Mouse (Mus musculus): ENCODE measurements at regions not wholly inside any gene's neighbourhood (a gene's known extent, or its start where the extent isn't known, plus 50 kb on each side); places are given as distances from the start of the nearest gene placed in this dataset.
"Not testable (repeated sequence)": the region's sequence is repeated elsewhere in the genome, so short reads cannot be mapped to it uniquely, and the experiment has no call there.

DNA sequence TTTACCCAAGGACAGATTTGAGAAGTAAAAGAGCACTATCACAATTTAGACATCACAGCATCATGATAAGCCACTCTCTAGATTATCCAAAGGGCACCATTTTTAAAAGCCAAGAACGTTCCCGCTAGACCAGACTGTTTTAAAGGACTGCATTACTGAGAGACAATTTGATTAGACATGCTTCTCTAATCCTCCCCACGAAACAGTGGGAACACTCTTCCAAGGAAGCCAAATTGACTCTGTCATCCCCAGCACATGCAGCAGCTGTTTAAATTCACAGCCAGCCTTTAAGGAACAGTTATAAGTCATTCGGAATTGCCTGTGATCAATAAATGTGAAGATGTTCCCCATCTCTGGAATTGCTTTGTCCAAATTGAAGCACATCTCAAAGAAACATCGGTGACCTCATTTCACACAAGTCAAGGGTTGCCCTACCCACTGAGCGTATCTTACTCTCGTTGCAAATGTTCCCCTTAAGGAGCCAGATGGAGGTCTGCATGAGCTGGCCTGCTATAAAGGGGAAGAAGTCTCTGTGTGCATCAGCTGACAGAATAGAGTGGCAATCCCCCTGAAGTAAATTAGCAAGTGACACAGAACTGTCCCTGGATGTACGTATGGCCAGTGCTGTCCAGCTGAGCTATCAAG is 393.2 kb downstream of the Pid1 start:
- no peak for DNase-seq (ENCODE audit: low spot score)

DNA sequence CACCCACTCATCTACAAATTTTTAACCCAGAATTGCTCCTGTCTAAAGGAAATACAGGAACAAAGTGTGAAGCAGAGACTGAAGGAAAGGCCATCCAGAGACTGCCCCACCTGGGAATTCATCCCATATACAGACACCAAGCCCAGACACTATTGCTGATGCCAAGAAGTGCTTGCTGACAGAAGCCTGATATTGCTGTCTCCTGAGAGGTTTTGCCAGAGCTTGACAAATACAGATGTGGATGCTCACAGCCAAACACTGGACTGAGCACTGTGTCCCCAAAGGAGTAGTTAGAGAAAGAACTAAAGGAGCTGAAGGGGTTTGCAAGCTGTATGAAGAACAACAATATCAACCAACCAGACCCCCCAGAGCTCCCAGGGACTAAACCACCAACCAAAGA is 399.3 kb downstream of the Pid1 start:
- not testable (repeated sequence) for DNase-seq (ENCODE audit: low spot score)

DNA sequence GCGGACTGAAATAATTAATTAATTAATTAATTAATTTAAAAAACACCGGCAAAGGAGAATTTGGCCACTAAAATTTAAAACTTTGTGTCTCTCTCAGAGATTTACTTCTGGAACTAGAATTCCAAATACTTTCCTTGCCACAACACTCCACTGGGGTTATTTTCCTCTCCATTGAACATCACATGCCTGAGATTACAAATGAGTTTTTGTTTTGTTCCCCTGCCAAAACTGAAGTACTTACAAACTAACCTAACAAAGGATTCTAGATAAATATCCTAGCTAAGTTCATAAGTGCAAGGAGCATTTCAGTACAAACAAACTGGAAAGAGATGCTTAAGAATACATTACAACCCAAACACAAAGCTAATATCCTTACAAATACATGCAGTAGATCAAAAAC is 402.2 kb downstream of the Pid1 start:
- DNase-seq (ENCODE audit: low spot score): no peak

DNA sequence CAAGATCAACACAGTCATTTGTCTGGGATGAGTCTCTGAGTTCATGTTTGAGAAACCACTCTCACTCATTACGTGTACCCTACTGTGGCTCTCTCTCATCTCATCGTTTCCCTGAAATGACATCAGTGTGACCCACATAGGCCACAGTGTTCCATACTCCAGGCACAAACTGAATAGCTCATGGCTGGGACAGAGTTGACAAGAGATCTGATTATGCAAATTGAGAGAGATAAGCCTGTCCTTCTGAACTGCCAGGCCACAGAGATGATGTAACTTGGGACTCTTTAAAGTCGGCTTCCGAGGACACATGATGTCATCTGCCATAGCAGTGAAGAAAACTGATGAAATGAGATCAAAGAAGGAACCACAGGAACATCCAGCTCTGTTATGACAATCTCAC is 404.2 kb downstream of the Pid1 start:
- DNase-seq (ENCODE audit: low spot score): no peak

DNA sequence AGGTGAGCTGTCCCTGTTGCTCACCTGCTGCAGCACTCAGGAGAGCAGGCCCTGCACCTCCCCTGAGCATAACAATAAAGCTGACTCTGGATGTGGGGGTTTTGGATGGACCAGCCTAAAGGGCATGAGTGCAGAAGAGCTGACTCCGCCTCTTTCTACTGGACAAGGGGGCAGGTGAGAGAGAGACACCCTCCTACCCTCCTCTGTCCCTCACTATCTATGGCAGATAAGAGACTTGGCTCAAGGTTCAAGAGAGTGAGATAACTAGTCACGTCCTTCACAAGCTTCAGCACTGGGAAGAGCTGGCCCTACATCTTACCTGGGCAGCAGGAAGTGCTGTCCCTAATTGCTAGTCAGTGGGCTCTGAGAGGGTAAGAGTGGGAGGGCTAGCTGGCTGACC is 441.1 kb downstream of the Pid1 start:
- DNase-seq (ENCODE audit: low spot score): no peak

DNA sequence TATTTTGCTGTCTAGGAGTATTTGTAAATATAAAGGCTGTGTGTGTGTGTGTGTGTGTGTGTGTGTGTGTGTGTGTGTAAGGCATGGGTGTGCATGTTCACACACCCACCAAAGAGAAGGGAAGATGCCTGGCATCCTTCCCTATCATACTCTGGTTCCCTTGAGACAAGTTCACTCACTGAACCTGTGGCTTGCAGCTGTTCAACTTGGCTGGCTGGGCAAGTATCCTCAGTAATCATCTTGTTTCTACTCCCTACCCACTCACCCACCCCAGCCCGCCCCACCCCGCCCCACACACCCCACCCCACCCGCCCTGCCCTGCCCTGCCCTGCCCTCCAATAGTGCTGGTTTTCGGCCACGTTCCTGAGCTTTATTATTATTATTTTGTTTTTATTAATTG is 448.5 kb downstream of the Pid1 start:
- DNase-seq (ENCODE audit: low spot score): no peak

DNA sequence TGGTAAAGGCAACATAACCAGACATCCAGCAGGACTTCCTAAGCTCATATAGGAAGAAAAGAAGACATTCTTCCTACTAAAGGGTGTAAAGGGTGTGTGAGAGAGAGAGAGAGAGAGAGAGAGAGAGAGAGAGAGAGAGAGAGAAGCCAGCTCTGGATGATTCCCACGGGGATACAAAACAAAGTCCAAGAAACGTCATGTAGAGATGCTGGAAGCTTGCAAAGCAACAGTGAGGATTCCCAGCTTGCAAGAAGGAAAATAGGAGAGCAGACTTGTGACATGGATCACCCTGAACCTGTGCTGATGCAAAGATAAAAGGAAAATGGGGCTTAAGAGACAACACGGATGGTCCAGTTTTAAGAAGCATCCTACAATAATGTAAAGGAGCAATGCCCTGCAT is 456.6 kb downstream of the Pid1 start:
- no peak for DNase-seq (ENCODE audit: low spot score)

DNA sequence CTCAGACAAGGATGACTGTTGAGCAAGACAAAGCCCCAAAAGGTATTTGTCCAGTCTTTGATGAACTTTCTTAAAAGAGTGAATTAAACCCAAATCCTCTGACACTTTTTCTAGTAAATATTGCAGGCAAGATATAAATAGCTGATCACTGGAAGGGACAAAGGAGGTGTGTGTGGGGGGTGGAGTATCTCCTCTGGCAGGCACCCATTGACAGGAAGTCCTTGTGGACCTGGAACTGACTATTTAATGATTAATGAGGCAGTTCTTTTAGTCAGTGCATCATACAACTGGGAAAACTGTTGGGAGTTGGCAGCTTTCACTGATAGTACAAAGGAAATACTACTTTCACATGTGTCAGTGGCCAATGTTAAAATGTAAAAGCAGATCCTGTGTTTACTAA is 457.1 kb downstream of the Pid1 start:
- no peak for DNase-seq (ENCODE audit: low spot score)

DNA sequence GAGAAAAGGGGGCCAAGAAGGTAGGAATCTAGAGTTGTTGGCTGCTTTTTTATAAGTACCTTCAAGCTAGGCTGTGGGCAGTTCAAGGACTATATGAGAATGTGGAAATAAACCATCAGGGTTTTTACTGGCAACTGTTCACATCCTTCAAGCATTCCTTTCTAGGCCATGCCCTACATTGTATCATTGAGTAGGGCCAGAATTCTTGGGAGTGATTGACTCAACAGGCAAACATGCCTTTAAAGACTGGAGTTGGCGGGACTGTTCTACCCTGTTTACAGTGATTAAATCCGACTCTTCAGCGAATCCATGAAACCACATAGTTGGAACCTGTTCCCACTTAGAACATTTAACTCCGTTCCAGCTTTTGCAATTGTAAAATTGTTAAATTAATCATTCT is 463.8 kb downstream of the Pid1 start:
- no peak for DNase-seq (ENCODE audit: low spot score)

DNA sequence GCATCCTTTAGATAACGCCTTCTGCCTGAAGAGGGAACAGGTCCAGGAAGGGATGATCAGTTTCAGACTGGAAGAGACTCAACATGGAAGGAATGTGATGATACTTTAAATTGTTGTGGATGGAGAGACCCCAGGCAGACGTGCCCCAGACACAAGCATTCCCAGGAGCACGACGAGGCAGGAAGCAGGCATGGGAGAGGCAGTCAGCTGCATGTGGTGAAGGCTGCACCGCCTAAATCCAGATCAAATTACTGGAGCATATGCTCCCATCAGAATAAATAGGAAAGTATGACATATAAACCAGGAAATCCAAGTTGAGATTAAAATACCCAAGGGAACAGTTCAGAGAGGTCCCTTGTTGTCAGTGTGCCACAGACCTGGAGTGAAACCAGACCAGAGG is 467.3 kb downstream of the Pid1 start:
- DNase-seq (ENCODE audit: low spot score): no peak

DNA sequence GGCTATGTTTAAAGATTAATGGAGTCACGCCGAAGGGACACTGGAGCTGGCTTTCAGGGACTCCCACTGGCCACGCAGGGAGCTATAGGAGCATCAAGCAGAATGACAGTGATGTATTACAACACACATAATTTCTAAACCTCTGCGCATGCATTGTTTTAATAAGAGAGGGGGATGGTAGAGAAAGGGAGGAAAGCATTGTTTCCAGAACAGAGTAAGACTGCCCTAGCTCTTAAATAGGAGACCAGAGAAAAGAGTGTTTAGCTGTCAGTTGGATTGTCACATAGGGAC is 471.1 kb upstream of the Sphkap start:
- DNase-seq (ENCODE audit: low spot score): no peak

DNA sequence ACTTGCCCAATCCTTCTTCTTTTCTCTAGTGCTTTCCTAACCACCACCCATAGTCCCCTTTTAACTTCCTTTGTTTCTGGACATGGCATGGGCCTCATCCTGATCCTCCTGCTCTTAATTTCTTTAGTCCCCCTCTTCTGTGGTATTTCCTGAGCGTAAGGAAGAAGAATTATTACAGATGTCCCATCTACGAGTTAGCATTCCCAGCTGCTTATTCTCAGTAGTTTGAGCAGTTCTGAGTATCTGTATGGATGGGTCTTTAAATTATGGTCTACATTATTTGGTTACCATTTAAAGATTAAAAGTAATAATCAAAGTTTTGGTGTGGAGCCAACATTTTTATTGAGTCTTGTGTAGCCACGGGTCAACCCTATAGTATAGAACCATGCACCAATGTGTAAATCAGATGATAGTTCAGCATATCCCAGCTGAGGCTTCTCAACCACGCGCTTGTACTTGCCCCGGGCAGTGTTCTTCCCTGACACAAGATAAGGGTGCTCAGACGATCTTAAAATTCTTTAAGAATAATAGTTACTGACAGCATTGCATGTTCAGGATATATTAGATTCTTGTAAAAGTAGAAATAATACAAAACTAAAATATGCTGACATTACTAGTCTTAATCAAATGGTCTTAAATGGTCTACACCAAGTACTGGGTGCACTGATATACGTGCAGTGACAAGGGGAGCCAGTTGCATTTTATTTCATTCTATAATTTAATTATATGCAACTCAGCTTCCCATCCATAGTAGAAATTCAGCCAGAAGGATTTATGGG is 470.5 kb upstream of the Sphkap start:
- DNase-seq (ENCODE audit: low spot score): no peak

DNA sequence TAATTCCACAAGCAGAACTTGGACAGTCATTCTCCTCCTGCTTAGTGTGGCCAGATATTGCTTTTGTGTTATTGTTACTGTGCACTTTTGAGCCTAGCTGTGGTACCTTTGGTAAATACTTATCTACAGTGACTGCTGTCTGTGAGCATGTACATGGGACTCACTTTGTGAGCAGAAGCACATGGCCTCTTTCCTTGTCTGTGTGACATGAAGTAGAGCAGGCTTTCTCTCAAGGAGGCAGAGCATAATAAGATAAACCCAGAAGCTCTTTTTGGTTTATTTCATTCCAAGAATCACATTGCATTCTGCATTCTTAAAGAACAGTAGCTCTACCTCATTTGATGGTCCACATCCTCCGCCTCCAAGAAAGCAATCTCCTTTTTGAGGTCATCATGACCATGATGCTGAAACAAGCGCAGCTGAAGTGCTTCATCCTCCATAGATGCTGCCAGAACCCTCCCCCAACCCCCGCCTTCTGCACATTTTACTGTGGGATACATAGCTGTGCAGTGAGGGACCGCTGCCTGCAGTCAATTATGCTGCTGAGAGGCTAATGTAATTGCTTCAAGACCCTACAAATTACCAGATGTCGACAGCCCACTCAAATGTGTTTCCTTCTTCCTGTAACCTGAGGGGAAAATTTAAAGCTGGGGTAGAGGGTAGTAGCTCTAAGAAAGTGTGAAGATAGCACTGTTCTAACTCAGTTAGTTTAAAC is 463.0 kb upstream of the Sphkap start:
- peak; percentile 3 for DNase-seq (ENCODE audit: low spot score)

DNA sequence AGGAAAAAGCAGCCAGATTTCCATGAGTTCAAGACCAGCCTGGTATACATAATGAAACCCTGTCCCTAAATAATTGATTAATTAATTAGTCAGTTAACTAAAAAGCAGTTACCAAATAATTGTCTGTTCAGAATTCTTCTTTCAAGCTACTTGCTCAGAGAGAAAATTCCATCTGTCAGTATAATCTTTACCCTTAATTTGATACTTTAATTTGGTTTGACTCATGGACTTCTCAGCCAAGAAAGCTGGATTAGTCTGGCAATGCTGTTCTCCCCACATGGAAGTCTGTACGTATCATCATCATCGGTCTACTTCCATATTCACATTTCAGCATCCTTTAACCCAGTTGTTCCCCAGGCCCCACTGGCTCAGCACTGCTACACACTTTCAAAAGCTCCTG is 461.0 kb upstream of the Sphkap start:
- DNase-seq (ENCODE audit: low spot score): no peak

DNA sequence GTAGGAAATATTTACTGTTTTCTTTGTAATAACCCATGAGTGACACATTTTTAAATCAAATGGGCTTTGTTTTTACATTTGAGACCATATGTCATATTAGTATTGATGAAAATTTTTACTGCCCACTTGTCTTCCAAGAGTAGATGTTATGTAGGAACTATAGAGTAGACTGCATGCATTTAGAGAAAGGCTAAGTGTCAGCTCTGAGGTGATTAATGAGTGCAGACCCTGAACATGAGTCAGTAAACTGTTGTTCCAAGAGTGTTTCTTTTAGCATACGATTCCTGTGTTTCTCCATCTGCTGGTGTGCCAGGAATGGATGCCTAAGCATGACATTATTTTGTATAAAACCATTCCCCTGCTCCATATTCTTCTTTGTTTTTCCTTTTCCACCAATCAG is 454.5 kb upstream of the Sphkap start:
- DNase-seq (ENCODE audit: low spot score): no peak

DNA sequence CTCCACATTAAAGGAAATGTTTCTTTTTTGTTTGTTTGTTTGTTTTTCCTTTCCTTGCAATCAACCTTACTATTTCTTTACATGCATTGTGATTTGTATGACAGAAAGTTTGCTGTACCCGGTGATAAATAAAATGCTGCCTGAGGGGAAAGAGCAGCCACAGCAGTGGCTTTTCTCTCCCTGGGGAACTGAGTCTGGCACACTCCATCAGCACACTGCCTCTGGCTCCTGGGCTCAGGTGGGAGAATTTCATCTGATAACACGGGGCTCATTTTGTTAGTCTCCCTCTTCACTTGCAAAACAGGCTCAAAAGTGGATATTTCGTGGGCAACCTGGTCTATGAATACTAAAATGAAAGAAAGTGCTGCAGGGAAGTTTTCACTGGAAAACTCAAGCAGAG is 454.1 kb upstream of the Sphkap start:
- no peak for DNase-seq (ENCODE audit: low spot score)

DNA sequence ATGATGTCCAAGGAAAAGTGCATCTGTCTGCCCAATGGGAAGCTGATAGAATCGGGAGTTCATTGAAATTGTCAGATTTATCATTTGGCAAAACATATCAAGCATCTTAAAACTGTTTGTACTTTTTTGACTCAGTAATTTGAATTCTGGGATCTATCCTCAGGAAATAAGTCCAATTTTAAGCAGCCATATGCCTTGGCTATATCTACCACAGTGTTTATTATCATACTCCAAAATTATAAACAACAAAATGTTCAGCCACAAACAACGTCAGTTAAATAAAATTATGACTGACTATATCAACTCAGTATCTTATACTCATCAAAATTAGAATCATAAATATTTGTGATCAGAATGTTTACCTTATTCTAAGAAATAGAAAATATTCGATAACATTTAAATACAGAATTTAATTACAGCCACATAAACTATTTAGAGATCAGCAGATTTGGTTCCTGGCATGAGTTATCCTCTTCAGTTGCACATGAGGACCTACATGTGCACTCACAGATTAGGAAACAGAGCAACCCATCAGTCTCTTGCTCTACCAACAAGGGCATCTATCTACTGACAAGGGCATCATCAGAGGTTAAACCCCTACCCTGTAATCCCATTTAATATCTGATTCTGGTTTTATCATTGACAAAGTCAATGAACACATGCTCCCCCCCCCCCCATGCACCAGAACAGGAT is 451.9 kb upstream of the Sphkap start:
- no peak for DNase-seq (ENCODE audit: low spot score)

DNA sequence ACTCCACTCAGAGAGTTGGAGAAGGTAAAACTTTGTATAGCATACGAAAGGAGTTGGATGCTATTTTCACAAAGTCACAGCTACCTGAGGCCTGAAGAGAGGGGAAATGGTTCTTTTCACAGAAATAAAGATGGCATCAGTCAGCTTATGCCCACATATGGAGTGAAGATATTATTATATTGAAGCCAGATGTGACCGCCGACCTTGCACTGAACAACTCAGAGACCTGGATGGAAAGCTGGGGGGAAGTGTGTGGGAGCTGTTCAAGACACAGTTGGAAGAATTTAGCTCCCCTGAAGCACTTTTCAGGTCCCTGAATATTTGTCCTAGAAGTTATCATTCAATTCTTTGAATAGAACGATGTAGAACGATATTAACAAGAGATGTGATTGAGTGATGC is 446.0 kb upstream of the Sphkap start:
- DNase-seq (ENCODE audit: low spot score): no peak

DNA sequence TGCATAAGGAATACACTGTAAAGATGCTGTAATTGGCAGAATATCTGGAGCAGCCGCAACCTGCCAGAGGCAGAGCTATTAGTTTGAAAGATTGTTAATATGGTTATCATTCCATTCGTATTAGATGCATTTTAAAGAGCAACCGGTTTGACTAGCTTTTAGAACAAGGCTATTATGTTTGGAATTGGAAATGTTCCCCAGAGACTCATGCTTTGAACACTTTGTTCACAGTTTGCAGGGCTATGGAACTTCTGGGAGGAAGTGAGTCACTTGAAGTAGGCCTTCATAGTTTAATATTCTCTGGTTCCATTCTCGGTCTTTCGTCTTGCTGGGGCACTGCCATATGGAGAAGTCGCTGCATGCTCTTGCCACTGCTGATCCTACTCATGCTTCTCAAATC is 443.1 kb upstream of the Sphkap start:
- no peak for DNase-seq (ENCODE audit: low spot score)

DNA sequence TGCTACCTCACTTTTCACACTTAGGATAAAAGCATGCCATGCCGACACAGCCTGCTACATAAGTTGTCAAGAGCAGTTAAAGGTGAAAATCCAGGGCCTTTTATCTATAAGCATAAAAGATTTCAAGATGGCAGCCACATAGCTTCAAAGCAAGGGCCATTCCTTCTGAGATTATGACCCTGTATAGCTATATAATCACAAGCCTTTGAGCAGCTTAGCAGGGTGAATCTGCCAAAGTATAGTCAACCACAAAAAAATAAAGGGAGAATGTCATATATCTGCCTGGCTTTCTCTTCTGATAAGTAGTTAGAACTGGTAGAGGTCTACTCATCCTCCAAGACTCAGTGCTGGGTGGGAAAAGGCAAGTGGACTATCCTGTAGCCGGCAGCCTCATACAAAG is 440.4 kb upstream of the Sphkap start:
- DNase-seq (ENCODE audit: low spot score): no peak

DNA sequence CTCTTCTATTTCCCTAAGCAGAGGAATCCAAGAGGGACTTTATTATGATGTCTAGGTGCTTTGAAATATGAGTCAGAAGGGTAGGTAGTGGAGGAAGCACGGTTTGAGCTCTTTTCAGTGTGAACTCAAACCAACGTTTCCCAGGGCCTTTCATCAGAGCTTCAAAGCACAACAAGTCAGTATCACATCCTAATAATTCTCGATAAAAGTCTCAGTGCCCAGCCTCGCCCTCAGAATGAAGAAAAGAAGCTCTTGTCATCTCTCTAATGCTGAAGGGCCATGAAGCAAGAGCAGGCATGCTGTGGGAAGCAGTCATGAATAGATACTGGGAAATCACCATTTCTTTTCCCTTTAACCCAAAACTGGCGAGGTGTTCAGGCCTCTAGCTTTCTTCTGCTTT is 440.0 kb upstream of the Sphkap start:
- DNase-seq (ENCODE audit: low spot score): no peak

DNA sequence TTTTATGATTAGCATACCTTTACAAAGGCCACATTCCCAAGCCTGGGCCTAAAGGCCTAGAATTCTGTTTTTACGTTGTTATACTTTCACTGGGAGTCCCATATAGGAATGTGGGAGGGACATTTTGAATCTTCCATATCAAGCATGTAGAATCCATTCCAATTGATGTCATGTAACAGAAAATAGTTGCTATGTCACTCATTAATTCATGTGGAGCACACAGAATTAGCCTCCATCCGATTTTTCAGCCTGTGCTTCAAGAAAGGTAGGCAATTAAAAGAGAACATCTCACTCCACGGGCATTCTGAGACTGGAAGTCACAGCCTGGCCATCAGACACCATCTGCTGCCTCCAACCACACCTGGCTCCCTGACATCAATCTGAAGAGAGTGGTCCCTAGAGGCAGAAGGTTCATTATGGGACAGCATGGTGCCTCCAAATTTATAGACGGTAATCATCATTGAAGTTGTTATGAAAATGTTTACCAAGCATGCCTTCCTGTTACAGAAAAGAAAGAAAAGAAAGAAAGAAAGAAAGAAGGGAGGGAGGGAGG is 436.9 kb upstream of the Sphkap start:
- DNase-seq (ENCODE audit: low spot score): no peak

DNA sequence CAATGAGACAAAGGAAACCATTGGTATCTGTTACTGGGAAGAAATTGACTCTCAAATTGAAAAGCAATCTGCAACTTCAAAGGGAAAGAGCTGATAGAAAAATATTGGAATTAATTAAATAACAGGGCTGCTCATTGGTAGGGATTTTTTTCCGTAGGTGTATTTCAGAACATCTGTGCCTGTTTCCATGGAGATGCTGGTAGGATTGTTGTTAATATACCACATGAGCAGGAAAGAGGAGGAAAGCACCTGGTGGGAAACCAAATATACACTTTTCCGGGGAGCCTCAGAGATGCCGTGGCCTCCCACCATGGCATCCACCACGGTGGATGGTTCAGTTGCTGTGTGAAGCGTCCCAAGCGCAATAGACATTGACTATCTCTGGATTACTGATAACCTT is 428.0 kb upstream of the Sphkap start:
- no peak for DNase-seq (ENCODE audit: low spot score)
